Comparison of ENCODE assay signal across 7 mouse cellular contexts in genomic region chr4:124861283-124862188, GRCm38 (mm10). TPM values are rescaled to one million over a fixed set of nuclear protein-coding genes. Genes with fewer than 3 reads are reported as not detected.
A peak's percentile ranks its signal among the peaks of the same experiment; 100 is the strongest.
DNase-seq lines count a peak whose midpoint lies in the region; ATAC-seq and TF ChIP-seq lines count a peak whose summit lies in the region.

Gene Maneal (minus strand): TSS chr4:124862171.

- no peaks in the 10 kb centered on the region for H3K27me3 ChIP-seq in forebrain, postnatal 0 days (ENCODE audit: insufficient read depth, low read length)
- peaks cover 28% of the 10 kb centered on the region for H3K27me3 ChIP-seq in limb, embryonic 14.5 days (ENCODE audit: control insufficient read depth, insufficient read depth, low read length)
- H3K27me3 ChIP-seq in stomach, embryonic 14.5 days (ENCODE audit: control insufficient read depth, insufficient read depth, low read length) = peaks cover 13% of the 10 kb centered on the region

- H3K27ac ChIP-seq in cortical plate, adult 2 months (ENCODE audit: insufficient read depth, low read length) = peak within 1 kb of the TSS; percentile 88
- H3K27ac ChIP-seq in forebrain, postnatal 0 days (ENCODE audit: low read depth, low read length) = peak within 1 kb of the TSS; percentile 64
- no peak within 1 kb of the TSS for H3K27ac ChIP-seq in limb, embryonic 14.5 days (replicated peaks; ENCODE audit: low read depth, low read length)
- no peak within 1 kb of the TSS for H3K27ac ChIP-seq in stomach, embryonic 14.5 days (ENCODE audit: low read length)

- H3K9ac ChIP-seq in forebrain, postnatal 0 days = peak within 1 kb of the TSS; percentile 90
- peak within 1 kb of the TSS; percentile 21 for H3K9ac ChIP-seq in limb, embryonic 14.5 days (ENCODE audit: low read depth, low read length, severe bottlenecking)
- H3K9ac ChIP-seq in stomach, embryonic 14.5 days (replicated peaks; ENCODE audit: low read depth, low read length) = peak within 1 kb of the TSS; percentile 26; the same call in 1 of the 2 replicates

- ATAC-seq in forebrain, postnatal 0 days = peak; percentile 44
- ATAC-seq in limb, embryonic 14.5 days (ENCODE audit: low FRiP score, low read depth) = 0 out of 2 replicates have a peak, but pooled peaks have one; percentile 2
- no peak for ATAC-seq in stomach, embryonic 14.5 days (ENCODE audit: insufficient number of reproducible peaks, insufficient read depth, low FRiP score, low read depth)

- TF ChIP-seq POLR2A in cortical plate, adult 2 months (IDR thresholded peaks at IDR 0.05; ENCODE audit: extremely low read depth, insufficient read depth, low read length) = no peak
- TF ChIP-seq POLR2A in limb, embryonic 14.5 days (IDR thresholded peaks at IDR 0.05; ENCODE audit: borderline replicate concordance, extremely low read depth, insufficient read depth, insufficient read length) = no peak

- TF ChIP-seq CTCF in cortical plate, adult 2 months (IDR thresholded peaks at IDR 0.05; ENCODE audit: extremely low read depth, insufficient read depth, low read length) = no peak
- no peak for TF ChIP-seq CTCF in forebrain, postnatal 0 days (IDR thresholded peaks at IDR 0.05; ENCODE audit: low read depth)

- DNase-seq in layer of hippocampus, adult 8-10 months (ENCODE audit: low spot score in 2 of 2) = no peak
- DNase-seq in layer of hippocampus, adult 9-10 months (ENCODE audit: low spot score) = no peak
- peak; percentile 43 for DNase-seq in forebrain, postnatal 0 days
- no peak for DNase-seq in limb, embryonic 14.5 days (ENCODE audit: low spot score)
- DNase-seq in Muller cell, postnatal 12 days (ENCODE audit: inconsistent ontology term) = no peak

- 1% methylated on average over 50 of the region's 77 CpGs for WGBS in forebrain, postnatal 0 days
- 5% methylated on average over 29 of the region's 77 CpGs for WGBS in limb, embryonic 14.5 days
- 4% methylated on average over 52 of the region's 77 CpGs for WGBS in stomach, embryonic 14.5 days

- H3K9me3 ChIP-seq in forebrain, postnatal 0 days (ENCODE audit: low read length) = no peaks in the 10 kb centered on the region
- H3K9me3 ChIP-seq in limb, embryonic 14.5 days (ENCODE audit: control insufficient read depth, low read length) = no peaks in the 10 kb centered on the region
- no peaks in the 10 kb centered on the region for H3K9me3 ChIP-seq in stomach, embryonic 14.5 days (ENCODE audit: control insufficient read depth, low read depth, low read length)

- peaks cover 1% of the 10 kb centered on the region for H3K4me1 ChIP-seq in cortical plate, adult 2 months (ENCODE audit: control insufficient read depth, insufficient read depth, low read length)
- H3K4me1 ChIP-seq in forebrain, postnatal 0 days (ENCODE audit: insufficient read depth) = peaks cover 17% of the 10 kb centered on the region
- H3K4me1 ChIP-seq in limb, embryonic 14.5 days (ENCODE audit: control insufficient read depth, insufficient read depth, low read length) = 0 out of 2 replicates have a peak, but pooled peaks cover 3% of the 10 kb centered on the region
- no peaks in the 10 kb centered on the region for H3K4me1 ChIP-seq in stomach, embryonic 14.5 days (ENCODE audit: control insufficient read depth, insufficient read depth, low read length)

- peak within 1 kb of the TSS; percentile 89 for H3K4me2 ChIP-seq in forebrain, postnatal 0 days (ENCODE audit: low read depth)
- H3K4me2 ChIP-seq in limb, embryonic 14.5 days (replicated peaks; ENCODE audit: low read depth, low read length, severe bottlenecking) = peak within 1 kb of the TSS; percentile 76
- H3K4me2 ChIP-seq in stomach, embryonic 14.5 days (replicated peaks; ENCODE audit: low read depth, low read length) = peak within 1 kb of the TSS; percentile 72

- peak within 1 kb of the TSS; percentile 95 for H3K4me3 ChIP-seq in cortical plate, adult 2 months (ENCODE audit: insufficient read depth, low read length)
- peak within 1 kb of the TSS; percentile 72 for H3K4me3 ChIP-seq in forebrain, postnatal 0 days (ENCODE audit: low read depth, low read length)
- peak within 1 kb of the TSS; percentile 47 for H3K4me3 ChIP-seq in limb, embryonic 14.5 days (replicated peaks; ENCODE audit: low read length)
- H3K4me3 ChIP-seq in stomach, embryonic 14.5 days (ENCODE audit: low read depth, low read length) = peak within 1 kb of the TSS; percentile 42

- H3K36me3 ChIP-seq in forebrain, postnatal 0 days (ENCODE audit: insufficient read depth) = peaks cover 19% of the 10 kb centered on the region
- no peaks in the 10 kb centered on the region; the same call in 1 of the 2 replicates for H3K36me3 ChIP-seq in limb, embryonic 14.5 days (ENCODE audit: control insufficient read depth, insufficient read depth, low read length)
- no peaks in the 10 kb centered on the region for H3K36me3 ChIP-seq in stomach, embryonic 14.5 days (ENCODE audit: control insufficient read depth, insufficient read depth, low read length)

RNA-seq across cellular contexts. Expression of gene Maneal, which starts in this region (rescaled TPM):
- total RNA-seq in layer of hippocampus, adult 8-10 months (2022) = 10 to 100 TPM; 46.0 to 55.5 (median 50.6) TPM
- polyA plus RNA-seq in cortical plate, adult 2 months (2012; rRNA removed) = 52.7 and 53.7 TPM in 2 replicates
- total RNA-seq in forebrain, postnatal 0 days (2014; rRNA removed) = 35.7 and 41.7 TPM in 2 replicates
- 8.4 and 9.4 TPM in 2 replicates for polyA plus RNA-seq in forebrain, postnatal 0 days (2015; fragmentation: Nextera tagmentation; extraction: Ambion mirVana)
- 2.7 and 3.6 TPM in 2 replicates for polyA plus RNA-seq in limb, embryonic 14.5 days (2012; rRNA removed)
- 1.0 and 1.6 TPM in 2 replicates for polyA plus RNA-seq in limb, embryonic 14.5 days (2014; fragmentation: Nextera tagmentation; extraction: Ambion mirVana)
- polyA plus RNA-seq in stomach, embryonic 14.5 days (2014; fragmentation: Nextera tagmentation; extraction: Ambion mirVana) = 1.6 and 1.7 TPM in 2 replicates

Comparison
In these comparisons a context has a peak if more than half of its experiments do, and no peak if none do; other contexts are left out.
1. H3K27ac ChIP-seq: peak in cortical plate, adult 2 months (single experiment) and forebrain, postnatal 0 days (single experiment); none in limb, embryonic 14.5 days (single experiment) and stomach, embryonic 14.5 days (single experiment).
2. H3K4me3 ChIP-seq: peak in every context shown above with its lines; median percentile 95 in cortical plate, adult 2 months; 72 in forebrain, postnatal 0 days; 47 in limb, embryonic 14.5 days; 42 in stomach, embryonic 14.5 days.
3. H3K9ac ChIP-seq: peak in every context shown above with its lines; median percentile 90 in forebrain, postnatal 0 days; 26 in stomach, embryonic 14.5 days; 21 in limb, embryonic 14.5 days.
4. Peak in every context shown above with its lines, with median percentiles within 50 percentile points of each other: H3K4me2 ChIP-seq.